Mouse (Mus musculus) ES-E14 (cell line): Measurements from ENCODE around the gene Rasa4.

Experiments used
- CHD2 ChIP-seq: IDR thresholded peaks from 2 replicates; pipeline ENCODE4 v1.6.1; 2014; ENCODE audit warnings: mild to moderate bottlenecking, low read depth, low read length, inconsistent platforms
- HCFC1 ChIP-seq: IDR thresholded peaks from 2 replicates; pipeline ENCODE4 v1.6.1; 2012; ENCODE audit warnings: low read length, inconsistent platforms, borderline replicate concordance; ENCODE audit not compliant: insufficient read depth
- MAFK ChIP-seq: IDR thresholded peaks from 2 replicates; pipeline ENCODE4 v1.6.1; 2014; ENCODE audit warnings: mild to moderate bottlenecking, low read depth, low read length, inconsistent platforms; ENCODE audit not compliant: insufficient read depth

DNA sequence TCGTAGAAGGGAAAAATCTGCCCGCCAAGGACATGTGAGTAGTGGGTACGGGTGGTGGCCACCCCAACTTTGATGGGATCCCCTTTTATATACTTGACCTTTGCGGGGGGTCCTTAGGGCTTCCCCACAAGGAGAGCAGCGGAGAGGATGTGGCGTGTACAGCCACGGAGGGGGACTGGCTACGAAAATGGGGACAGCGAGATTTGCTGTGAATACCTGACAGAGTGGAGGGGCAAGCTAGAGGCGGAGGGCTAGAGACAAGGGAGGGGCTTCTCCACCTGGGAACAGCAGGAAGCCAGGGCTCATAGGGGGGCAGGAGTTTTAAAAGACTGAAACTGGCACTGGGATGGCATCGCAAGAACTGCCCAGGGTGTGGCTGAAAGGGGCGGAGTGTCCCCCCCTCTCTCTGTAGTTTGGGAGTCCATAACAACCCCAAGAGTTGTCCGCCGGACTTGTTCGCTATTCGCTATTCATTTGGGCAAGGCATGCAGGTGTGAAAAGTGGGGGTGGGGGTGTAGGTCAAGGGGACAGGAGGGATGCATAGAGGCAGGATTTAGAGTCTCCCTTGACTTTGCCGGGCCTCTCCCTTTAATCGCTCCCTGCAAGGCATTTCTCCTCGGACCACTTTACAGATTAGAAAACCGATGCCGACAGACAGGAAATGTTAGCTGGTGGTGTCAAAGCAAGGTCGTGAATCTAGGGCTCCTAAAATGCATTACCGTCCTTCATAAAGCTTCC lies 597 bp downstream of the Rasa4 start:
- TF ChIP-seq HCFC1 (no peak), MAFK (no peak), CHD2 (no peak)
